Mouse (Mus musculus): ENCODE results near the gene Dcun1d2. TPM values are rescaled to one million over a fixed set of nuclear protein-coding genes. Genes with fewer than 3 reads are reported as not detected.

Gene Dcun1d2
- total and polyA plus RNA-seq, 2 experiments = 10.7 to 13.1 TPM

DNA sequence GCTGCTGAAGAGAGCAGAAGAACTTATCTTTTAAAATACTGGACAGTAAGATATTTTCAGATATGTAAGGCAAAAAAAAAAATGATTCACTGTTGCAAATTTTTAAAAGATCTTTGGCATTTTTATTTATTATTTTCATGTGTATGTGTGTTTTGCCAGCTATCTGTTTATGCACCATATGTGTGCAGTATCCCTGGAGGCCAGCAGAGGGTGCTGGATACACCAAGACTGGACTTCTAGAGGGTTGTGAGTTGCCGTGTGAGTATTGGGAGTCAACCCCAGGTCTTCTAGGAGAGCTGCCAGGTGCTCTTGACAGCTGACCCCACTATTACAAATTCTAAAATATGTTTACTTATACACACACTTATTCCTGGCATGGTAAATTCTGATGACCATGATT is 4.7 kb downstream of the Dcun1d2 start:
- DNase-seq (ENCODE audit: extremely low read depth, low read depth, low spot score) = no peak
- Histone ChIP-seq H3K36me3 (ENCODE audit: control insufficient read depth, insufficient read depth, low read length) (no peaks in the 10 kb centered on the region), H3K9ac (ENCODE audit: low read depth, low read length) (no peak overlapping the region), H3K4me3 (ENCODE audit: insufficient read depth, low read depth, low read length) (no peak overlapping the region), H3K79me2 (ENCODE audit: control insufficient read depth, insufficient read depth, low read length) (peaks cover 11% of the 10 kb centered on the region; the same call in 1 of the 2 replicates), H3K27ac (replicated peaks; ENCODE audit: insufficient read depth, low read depth, low read length) (no peak overlapping the region), H3K4me1 (ENCODE audit: control insufficient read depth, insufficient read depth, low read length) (peaks cover 5% of the 10 kb centered on the region), H3K27me3 (ENCODE audit: control insufficient read depth, insufficient read depth, low read length) (no peaks in the 10 kb centered on the region)
- TF ChIP-seq CTCF (IDR thresholded peaks at IDR 0.05; ENCODE audit: low read depth, low read length) (peak; percentile 20; the same call in 1 of the 2 replicates), POLR2A (IDR thresholded peaks at IDR 0.05; ENCODE audit: extremely low read depth, insufficient read depth, low read length) (no peak)
- 57% methylated on average over 1 of the region's 1 CpGs for WGBS

- 88% methylated on average over 5 of the region's 5 CpGs for WGBS
These were observed 10.9 kb downstream of the Dcun1d2 start for GRCm38 (mm10) chr8:13276941-13277447.

GRCm38 (mm10) chr8:13272834-13273233 is 15.1 kb downstream of the Dcun1d2 start:
- whole genome bisulfite sequencing = 88% methylated on average over 5 of the region's 5 CpGs
- no peaks in the 10 kb centered on the region for H3K79me2 ChIP-seq (ENCODE audit: control insufficient read depth, insufficient read depth, low read length)
- H3K27ac ChIP-seq (replicated peaks; ENCODE audit: insufficient read depth, low read depth, low read length) = no peak overlapping the region
- no peak for TF ChIP-seq POLR2A (IDR thresholded peaks at IDR 0.05; ENCODE audit: extremely low read depth, insufficient read depth, low read length)
- no peak for TF ChIP-seq CTCF (IDR thresholded peaks at IDR 0.05; ENCODE audit: low read depth, low read length)
- no peaks in the 10 kb centered on the region for H3K27me3 ChIP-seq (ENCODE audit: control insufficient read depth, insufficient read depth, low read length)
- H3K36me3 ChIP-seq (ENCODE audit: control insufficient read depth, insufficient read depth, low read length) = peaks cover 9% of the 10 kb centered on the region
- no peak overlapping the region for H3K4me3 ChIP-seq (ENCODE audit: insufficient read depth, low read depth, low read length)
- no peaks in the 10 kb centered on the region for H3K4me1 ChIP-seq (ENCODE audit: control insufficient read depth, insufficient read depth, low read length)
- DNase-seq (ENCODE audit: extremely low read depth, low read depth, low spot score) = no peak
- H3K9ac ChIP-seq (ENCODE audit: low read depth, low read length) = no peak overlapping the region

More at GRCm38 (mm10) chr8:13276941-13277447, 10.9 kb downstream of the Dcun1d2 start:
- no peak for TF ChIP-seq POLR2A (IDR thresholded peaks at IDR 0.05; ENCODE audit: extremely low read depth, insufficient read depth, low read length)
- Histone ChIP-seq H3K36me3 (ENCODE audit: control insufficient read depth, insufficient read depth, low read length) (peaks cover 4% of the 10 kb centered on the region), H3K27ac (replicated peaks; ENCODE audit: insufficient read depth, low read depth, low read length) (no peak overlapping the region), H3K27me3 (ENCODE audit: control insufficient read depth, insufficient read depth, low read length) (no peaks in the 10 kb centered on the region), H3K9ac (ENCODE audit: low read depth, low read length) (no peak overlapping the region), H3K4me1 (ENCODE audit: control insufficient read depth, insufficient read depth, low read length) (no peaks in the 10 kb centered on the region), H3K79me2 (ENCODE audit: control insufficient read depth, insufficient read depth, low read length) (no peaks in the 10 kb centered on the region), H3K4me3 (ENCODE audit: insufficient read depth, low read depth, low read length) (no peak overlapping the region)
- DNase-seq (ENCODE audit: extremely low read depth, low read depth, low spot score) = no peak

- Histone ChIP-seq H3K4me3 (ENCODE audit: insufficient read depth, low read depth, low read length) (no peak overlapping the region), H3K27ac (replicated peaks; ENCODE audit: insufficient read depth, low read depth, low read length) (no peak overlapping the region), H3K9ac (ENCODE audit: low read depth, low read length) (no peak overlapping the region), H3K4me1 (ENCODE audit: control insufficient read depth, insufficient read depth, low read length) (no peaks in the 10 kb centered on the region), H3K79me2 (ENCODE audit: control insufficient read depth, insufficient read depth, low read length) (no peaks in the 10 kb centered on the region), H3K36me3 (ENCODE audit: control insufficient read depth, insufficient read depth, low read length) (peaks cover 12% of the 10 kb centered on the region; the same call in 1 of the 2 replicates), H3K27me3 (ENCODE audit: control insufficient read depth, insufficient read depth, low read length) (no peaks in the 10 kb centered on the region)
- TF ChIP-seq CTCF (IDR thresholded peaks at IDR 0.05; ENCODE audit: low read depth, low read length) (no peak), POLR2A (IDR thresholded peaks at IDR 0.05; ENCODE audit: extremely low read depth, insufficient read depth, low read length) (no peak)
- no peak for DNase-seq (ENCODE audit: extremely low read depth, low read depth, low spot score)
- whole genome bisulfite sequencing = 78% methylated on average over 2 of the region's 2 CpGs
These were observed 20.4 kb downstream of the Dcun1d2 start for GRCm38 (mm10) chr8:13267566-13267965.

- Histone ChIP-seq H3K36me3 (ENCODE audit: control insufficient read depth, insufficient read depth, low read length) (peaks cover 10% of the 10 kb centered on the region; the same call in 1 of the 2 replicates), H3K9ac (ENCODE audit: low read depth, low read length) (no peak overlapping the region), H3K4me1 (ENCODE audit: control insufficient read depth, insufficient read depth, low read length) (no peaks in the 10 kb centered on the region), H3K4me3 (ENCODE audit: insufficient read depth, low read depth, low read length) (no peak overlapping the region), H3K27ac (replicated peaks; ENCODE audit: insufficient read depth, low read depth, low read length) (no peak overlapping the region), H3K27me3 (ENCODE audit: control insufficient read depth, insufficient read depth, low read length) (no peaks in the 10 kb centered on the region), H3K79me2 (ENCODE audit: control insufficient read depth, insufficient read depth, low read length) (no peaks in the 10 kb centered on the region)
- DNase-seq (ENCODE audit: extremely low read depth, low read depth, low spot score) = no peak
- WGBS = 85% methylated on average over 3 of the region's 3 CpGs
- TF ChIP-seq POLR2A (IDR thresholded peaks at IDR 0.05; ENCODE audit: extremely low read depth, insufficient read depth, low read length) = no peak
- no peak for TF ChIP-seq CTCF (IDR thresholded peaks at IDR 0.05; ENCODE audit: low read depth, low read length)
These were observed 24.6 kb downstream of the Dcun1d2 start for GRCm38 (mm10) chr8:13263376-13263775.

DNA sequence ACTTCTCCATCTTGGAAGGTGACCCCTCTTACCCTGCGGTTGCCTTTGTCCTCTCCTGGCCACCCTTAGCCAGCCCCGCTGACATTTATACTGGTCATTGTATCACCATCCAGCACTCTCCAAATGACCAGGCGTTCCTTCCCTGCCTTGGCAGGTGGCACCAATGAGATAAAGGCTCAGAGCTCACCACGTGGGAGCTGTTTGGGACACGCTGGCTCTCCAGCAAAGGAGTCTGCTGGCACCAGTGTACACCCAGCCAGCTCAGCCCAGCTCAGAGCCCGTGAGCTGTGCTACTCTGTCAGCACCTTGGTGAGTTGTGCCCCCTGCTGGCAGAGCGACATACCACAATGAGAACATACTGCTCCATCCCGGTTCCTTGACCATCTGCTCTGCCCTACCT is 33.9 kb downstream of the Dcun1d2 start, which contains the start of gene Adprhl1:
Adprhl1 (minus strand) TSS at position 144 of the 400 bp plus-strand sequence.
- no peak for TF ChIP-seq POLR2A (IDR thresholded peaks at IDR 0.05; ENCODE audit: extremely low read depth, insufficient read depth, low read length)
- peak; percentile 97 for TF ChIP-seq CTCF (IDR thresholded peaks at IDR 0.05; ENCODE audit: low read depth, low read length)
- no peaks in the 10 kb centered on the region for H3K27me3 ChIP-seq (ENCODE audit: control insufficient read depth, insufficient read depth, low read length)
- H3K79me2 ChIP-seq (ENCODE audit: control insufficient read depth, insufficient read depth, low read length) = no peaks in the 10 kb centered on the region
- no peak within 1 kb of the TSS for H3K27ac ChIP-seq (replicated peaks; ENCODE audit: insufficient read depth, low read depth, low read length)
- H3K36me3 ChIP-seq (ENCODE audit: control insufficient read depth, insufficient read depth, low read length) = no peaks in the 10 kb centered on the region
- 17% methylated on average over 8 of the region's 8 CpGs for WGBS
- H3K9ac ChIP-seq (ENCODE audit: low read depth, low read length) = no peak within 1 kb of the TSS
- peaks cover 7% of the 10 kb centered on the region; the same call in 1 of the 2 replicates for H3K4me1 ChIP-seq (ENCODE audit: control insufficient read depth, insufficient read depth, low read length)
- DNase-seq (ENCODE audit: extremely low read depth, low read depth, low spot score) = peak; percentile 89
- no peak within 1 kb of the TSS for H3K4me3 ChIP-seq (ENCODE audit: insufficient read depth, low read depth, low read length)
